Mouse (Mus musculus) brain, adult 10 weeks (tissue): ENCODE data around the gene Eif2a. TPM values are rescaled to one million over a fixed set of nuclear protein-coding genes. Genes with fewer than 3 reads are reported as not detected.

Experiments
- polyA plus RNA-seq: library from polyadenylated mRNA; stranded (reverse); fragments of 350-450 nt; fragmentation: Illumina TruSeq; extraction: RNeasy Lipid Tissue Mini Kit (QIAGEN cat#74804); gene quantifications from one replicate; pipeline ENCODE4 v1.2.3, GENCODE M21; 2015; ENCODE audit warnings: low read depth, low replicate concordance

The Eif2a gene
- 60.4 TPM for polyA plus RNA-seq

GRCm38 (mm10) chr3:58525652-58526407, at the start of gene Eif2a, which contains the start of gene Serp1:
TSS of gene Eif2a (plus strand) at chr3:58525821.
TSS of gene Serp1 (minus strand) at chr3:58525892.

GRCm38 (mm10) chr3:58576137-58577066, 50.8 kb downstream of the Eif2a start, which contains the start of gene Selenot:
TSS of gene Selenot (plus strand) at chr3:58576636.

Other genes with a start within 250 kb of the Eif2a start
- gene Tsc22d2, start 111.1 kb upstream of the Eif2a start, polyA plus RNA-seq = 11.8 TPM
- gene Serp1, start 71 bp downstream of the Eif2a start, polyA plus RNA-seq = 33.4 TPM
- gene Selenot, start 50.8 kb downstream of the Eif2a start, polyA plus RNA-seq = 214 TPM
- 1.4 TPM for gene Erich6, start 111.4 kb downstream of the Eif2a start, polyA plus RNA-seq
- gene Siah2, start 166.6 kb downstream of the Eif2a start, polyA plus RNA-seq = 14.9 TPM